Mouse (Mus musculus): ENCODE results near the gene Cyfip2. TPM values are rescaled to one million over a fixed set of nuclear protein-coding genes. Genes with fewer than 3 reads are reported as not detected.
"Not testable (repeated sequence)": the region's sequence is repeated elsewhere in the genome, so short reads cannot be mapped to it uniquely, and the experiment has no call there.

Gene Cyfip2
- total RNA-seq, 1 experiment from 2014 or later, result 81.2 TPM

DNA sequence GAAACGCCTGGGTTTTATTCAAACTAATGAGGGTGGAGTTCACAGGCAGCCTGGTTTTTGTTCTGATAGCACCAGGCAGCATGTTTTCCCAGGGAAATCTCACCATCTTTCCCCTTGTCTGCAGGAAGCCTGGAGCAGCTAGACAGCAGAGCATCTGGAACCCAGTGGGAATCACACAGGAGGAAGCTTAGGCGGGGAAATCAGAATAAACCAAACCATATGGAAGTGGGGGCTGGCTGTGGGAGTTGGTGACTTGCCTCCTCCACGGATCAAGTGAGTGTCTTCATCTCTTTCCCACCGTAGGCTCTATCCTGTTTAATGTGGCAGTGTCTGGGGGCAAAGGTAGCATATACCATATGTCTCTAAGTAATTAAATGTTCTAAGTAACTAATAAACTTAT lies 127.2 kb downstream of the Cyfip2 start:
- DNase-seq, result no peak

GRCm38 (mm10) chr11:46184946-46185345 lies 127.7 kb downstream of the Cyfip2 start:
- DNase-seq, result no peak

GRCm38 (mm10) chr11:46182031-46182430 lies 130.6 kb downstream of the Cyfip2 start:
- DNase-seq, result not testable (repeated sequence)

DNA sequence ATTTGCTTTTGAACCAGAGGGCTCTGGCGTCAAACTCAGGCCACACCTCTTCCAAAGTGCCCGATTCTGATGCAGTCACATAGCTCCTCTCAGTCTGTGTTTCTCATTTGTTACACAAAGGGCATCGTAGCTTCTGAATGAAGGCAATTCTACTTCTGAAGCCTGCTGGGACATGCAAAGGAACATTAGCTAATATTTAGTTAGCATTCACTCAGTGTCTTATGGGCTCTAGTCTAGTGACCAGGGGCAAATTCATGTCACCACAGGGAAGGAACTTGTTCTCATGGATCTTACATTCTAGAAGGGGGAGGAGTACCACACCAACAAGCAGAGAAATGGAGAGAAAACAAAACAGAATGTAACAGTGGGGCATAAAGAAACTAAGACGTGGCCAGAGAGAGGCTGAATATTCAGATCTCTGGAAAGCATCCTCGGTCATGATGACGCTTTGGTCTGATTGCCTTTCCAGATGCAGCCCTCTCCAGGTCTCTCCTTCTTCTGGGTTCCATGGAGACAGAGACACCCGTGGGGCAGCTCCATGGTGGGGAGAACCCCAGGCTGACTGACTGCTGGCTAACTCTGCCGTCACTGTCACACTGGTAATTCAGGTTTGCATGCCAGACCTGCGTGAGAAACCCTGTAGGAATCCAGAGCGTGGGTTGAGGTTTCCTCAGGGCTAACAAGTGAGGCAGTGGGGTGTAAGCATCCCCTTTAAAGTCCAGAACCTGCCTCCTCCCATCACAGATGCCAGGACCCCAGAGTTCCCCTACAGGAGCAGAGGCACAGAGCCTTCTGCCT lies 135.2 kb downstream of the Cyfip2 start:
- no peak for DNase-seq

DNA sequence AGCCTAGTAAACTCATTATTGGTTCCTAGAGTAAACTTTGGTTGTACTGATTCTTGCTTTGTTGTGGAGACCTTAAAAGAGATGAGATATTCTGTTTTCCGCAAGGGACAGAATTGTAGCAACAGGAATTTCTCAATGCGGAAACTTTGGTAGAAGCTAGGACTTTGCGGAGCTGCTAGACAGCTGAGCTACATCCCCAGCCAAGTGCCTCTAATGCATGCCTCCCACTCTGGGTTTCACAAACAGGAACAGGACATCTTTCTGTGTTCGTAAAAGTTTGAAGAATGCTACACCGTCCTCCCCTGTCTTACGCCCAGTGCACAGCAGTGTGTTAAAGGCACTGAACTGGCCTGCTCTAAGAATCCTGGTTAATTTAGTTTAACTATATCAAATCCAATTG lies 136.5 kb downstream of the Cyfip2 start:
- DNase-seq, result no peak

- DNase-seq, result no peak
These were observed 140.5 kb downstream of the Cyfip2 start for GRCm38 (mm10) chr11:46172128-46172527.

DNA sequence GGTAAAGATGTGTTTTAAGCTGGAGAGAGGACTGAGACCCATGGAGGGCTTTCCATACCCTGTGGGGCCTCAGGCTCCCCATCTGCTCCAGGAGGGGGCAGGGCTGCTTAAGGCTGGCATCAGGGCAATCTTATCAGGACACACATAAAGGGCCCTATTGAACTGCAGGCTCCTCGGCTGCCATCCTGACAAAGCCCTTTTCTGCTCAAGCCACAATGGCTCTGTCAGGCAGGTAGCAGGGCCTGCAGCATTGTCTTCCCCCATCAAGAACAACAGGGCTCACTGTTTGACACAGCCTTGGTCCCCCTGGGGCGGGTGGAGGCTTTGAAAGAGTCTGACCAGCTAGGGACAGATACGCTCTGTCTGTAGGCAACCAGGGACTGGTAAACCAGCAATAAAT lies 142.8 kb downstream of the Cyfip2 start:
- no peak for DNase-seq

- no peak for DNase-seq
These were observed 144.2 kb downstream of the Cyfip2 start for GRCm38 (mm10) chr11:46168506-46168905.

- DNase-seq, result peak; percentile 16
These were observed 146.6 kb downstream of the Cyfip2 start, which contains the start of gene Nipal4 for GRCm38 (mm10) chr11:46165866-46166585. TSS of gene Nipal4 (minus strand) at chr11:46166508.

DNA sequence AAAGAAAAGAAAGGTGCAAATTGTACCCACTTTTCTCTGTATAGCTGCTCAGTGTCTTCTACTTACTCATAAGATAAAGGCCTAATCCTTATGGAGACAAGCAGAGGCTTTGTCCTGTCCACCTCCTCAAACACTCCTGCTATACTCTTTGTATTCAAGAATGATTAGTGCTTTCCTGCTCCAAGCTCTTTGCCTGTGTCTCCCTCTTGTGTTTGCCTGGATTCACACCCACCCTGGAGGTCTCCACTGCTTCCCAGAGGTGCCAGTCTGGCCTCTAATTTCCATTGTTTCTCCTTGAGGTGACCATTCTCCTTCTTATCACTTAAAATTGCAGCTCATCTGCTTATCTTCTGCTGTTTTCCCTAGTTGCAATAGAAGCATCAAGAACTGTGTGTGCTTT lies 155.2 kb downstream of the Cyfip2 start:
- no peak for DNase-seq

DNA sequence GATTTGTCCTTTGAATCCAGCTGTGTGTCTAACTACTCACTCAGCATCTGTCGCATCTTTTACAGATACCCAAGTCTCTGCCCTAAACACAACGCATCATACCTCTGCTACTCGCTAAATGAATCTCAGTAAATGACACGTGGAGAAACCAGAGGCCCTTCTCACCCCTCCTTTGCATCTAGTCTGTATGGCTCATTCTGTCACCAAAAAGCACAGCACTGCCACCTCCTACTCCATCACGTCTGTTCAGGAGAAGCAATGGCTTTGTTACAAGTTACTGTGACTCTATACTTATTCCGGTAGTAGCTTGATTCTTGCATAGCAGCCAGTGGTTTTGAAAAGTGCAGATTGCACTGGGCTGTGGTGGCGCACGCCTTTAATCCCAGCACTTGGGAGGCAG lies 155.7 kb downstream of the Cyfip2 start:
- no peak for DNase-seq

DNA sequence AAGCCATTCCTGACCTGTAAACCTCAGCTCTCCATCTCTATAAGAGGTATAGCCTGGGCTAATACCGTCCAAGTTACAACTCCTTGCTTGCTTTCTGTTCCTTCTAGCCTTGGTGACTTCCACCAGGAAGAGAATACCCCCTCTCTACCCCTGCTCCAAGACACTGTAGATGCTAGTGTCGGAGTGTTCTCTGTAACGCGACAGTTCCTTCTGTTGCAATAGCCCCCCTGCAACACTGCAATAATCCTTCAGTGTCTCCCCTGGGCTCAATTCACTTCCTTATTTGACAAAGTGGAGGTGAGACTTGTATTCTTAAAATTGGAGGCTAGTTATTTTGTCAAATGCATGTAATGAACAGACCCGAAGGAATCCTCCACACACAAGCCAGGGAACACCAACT lies 166.0 kb downstream of the Cyfip2 start:
- DNase-seq, result no peak

DNA sequence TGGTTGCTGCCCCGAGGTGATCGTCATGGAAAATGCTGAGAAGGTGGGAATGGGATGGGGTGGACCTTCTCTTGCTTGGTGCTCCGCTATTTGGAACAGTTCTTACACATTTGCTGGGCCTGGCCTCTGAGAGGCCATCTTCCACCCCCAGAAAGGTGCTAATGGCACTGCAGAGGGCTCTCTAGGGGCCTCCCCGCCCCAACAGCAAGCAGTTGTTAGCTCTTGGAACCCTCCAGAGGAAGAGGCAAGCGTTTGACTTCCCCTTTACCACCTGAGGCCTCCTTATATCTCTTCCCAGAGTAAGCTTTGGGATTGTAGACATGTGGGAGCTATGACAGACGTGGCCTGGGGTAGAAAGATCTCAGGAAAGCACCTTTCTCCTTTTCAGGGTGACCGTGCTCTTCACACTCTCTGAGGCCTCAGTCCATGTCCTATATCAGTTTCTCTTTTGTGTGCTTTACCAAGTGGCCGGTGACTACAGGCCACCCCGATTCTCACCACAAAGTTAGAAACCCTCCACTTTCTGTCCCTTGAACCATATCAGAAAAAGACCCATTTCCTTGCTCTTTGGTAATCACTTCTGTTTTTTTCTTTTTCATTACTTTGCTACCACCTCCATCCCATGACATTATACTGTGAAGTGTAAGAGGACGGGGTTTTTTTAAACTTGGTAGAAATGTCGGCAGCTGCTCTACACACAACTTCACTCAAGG lies 167.3 kb downstream of the Cyfip2 start:
- no peak for DNase-seq

Small RNA genes lying within 50 kb of the gene (microRNA-seq; reads per million reads assigned to microRNA genes)
- gene Mir7239, result 0 to 0.36 reads per million in 2 experiments

Other genes with a start within 250 kb of the Cyfip2 start
- gene Nipal4, start 146.4 kb downstream of the Cyfip2 start, total RNA-seq (2021), result 0.09 TPM in 1 of 2 replicates, not detected in the other
- not detected in 2 replicates for gene Fndc9, start 77.3 kb downstream of the Cyfip2 start, total RNA-seq (2021)
- gene Itk, start 76.7 kb upstream of the Cyfip2 start, total RNA-seq (2021), result 0.30 TPM in 1 of 2 replicates, not detected in the other
- gene Fam71b, start 83.7 kb upstream of the Cyfip2 start, total RNA-seq (2021), result not detected in 2 replicates
- gene Med7, start 124.1 kb upstream of the Cyfip2 start, total RNA-seq (2021), result 37.7 and 59.3 TPM in 2 replicates
- 0.64 and 0.90 TPM in 2 replicates for gene Havcr2, start 142.1 kb upstream of the Cyfip2 start, total RNA-seq (2021)
- gene Gm12169, start 211.4 kb upstream of the Cyfip2 start, total RNA-seq (2021), result not detected in 2 replicates